Mouse (Mus musculus) kidney, postnatal 10 days (tissue): ENCODE measurements around the gene Epha1.

ENCODE experiments used
- DNase-seq: peaks from one replicate; pipeline ENCODE4 v3.0.0; 2021; ENCODE audit warnings: mixed read lengths

Epha1 gene

GRCm38 (mm10) chr6:42323371-42324066 lies 49.5 kb downstream of the Epha1 start:
- no peak for DNase-seq

- no peak for DNase-seq
These were observed 54.8 kb downstream of the Epha1 start for GRCm38 (mm10) chr6:42318293-42318692.

- DNase-seq: no peak
These were observed 62.5 kb downstream of the Epha1 start for GRCm38 (mm10) chr6:42310427-42311053.

- DNase-seq: peak; percentile 28
These were observed 63.2 kb downstream of the Epha1 start for GRCm38 (mm10) chr6:42309816-42310378.
